Mouse (Mus musculus) kidney, embryonic 15.5 days (tissue): ENCODE results near the gene Olfr553. TPM values are rescaled to one million over a fixed set of nuclear protein-coding genes. Genes with fewer than 3 reads are reported as not detected.
A peak's percentile ranks its signal among the peaks of the same experiment; 100 is the strongest.

Source experiments
- ATAC-seq: fragments of 200-750 bp; cut with Nextera tagmentation; replicated peaks from 2 replicates; pipeline ENCODE4 v1.8.0; 2017; ENCODE audit warnings: moderate TSS enrichment; ENCODE audit not compliant: low FRiP score
- H3K27ac ChIP-seq: fragments of 300-500 bp; sonication (generic); 2 replicates; pipeline ENCODE4 v1.5.1; 2015; ENCODE audit warnings: mild to moderate bottlenecking, inconsistent platforms
- H3K27me3 ChIP-seq: fragments of 300-500 bp; sonication (generic); 2 replicates; pipeline ENCODE4 v1.6.1; 2015; ENCODE audit warnings: inconsistent platforms
- H3K36me3 ChIP-seq: fragments of 300-500 bp; sonication (generic); 2 replicates; pipeline ENCODE4 v1.6.1; 2015; ENCODE audit warnings: inconsistent platforms
- H3K4me1 ChIP-seq: fragments of 300-500 bp; sonication (generic); 2 replicates; pipeline ENCODE4 v1.6.1; 2015; ENCODE audit warnings: inconsistent platforms
- H3K4me2 ChIP-seq: fragments of 300-500 bp; sonication (generic); 2 replicates; pipeline ENCODE4 v1.6.1; 2015; ENCODE audit warnings: moderate library complexity, mild to moderate bottlenecking, inconsistent platforms
- H3K4me3 ChIP-seq: fragments of 300-500 bp; sonication (generic); replicated peaks from 2 replicates; pipeline ENCODE4 v1.5.1; 2015; ENCODE audit warnings: mild to moderate bottlenecking, inconsistent platforms
- H3K9ac ChIP-seq: fragments of 300-500 bp; sonication (generic); 2 replicates; pipeline ENCODE4 v1.6.1; 2015; ENCODE audit warnings: mild to moderate bottlenecking, inconsistent platforms
- H3K9me3 ChIP-seq: fragments of 300-500 bp; sonication (generic); replicated peaks from 2 replicates; pipeline ENCODE4 v1.6.1; 2016; ENCODE audit warnings: inconsistent platforms
- WGBS: fragments of 180-500 bp; shearing (Covaris S2); methylation state at CpG from one replicate; pipeline ENCODE4 v1.1.7; 2015; ENCODE audit warnings: mixed read lengths; 5-methylcytosine and 5-hydroxymethylcytosine counted together
- polyA plus RNA-seq: library from polyadenylated mRNA; unstranded; fragments of >200 nt; fragmentation: Nextera tagmentation; extraction: Ambion mirVana; gene quantifications from 2 replicates; pipeline ENCODE4 v1.2.1, GENCODE M21; 2015

Gene Olfr553
- polyA plus RNA-seq, 1 experiment from 2014 or later, result not detected

GRCm38 (mm10) chr7:102573174-102573830 lies 44.7 kb downstream of the Olfr553 start:
- Histone ChIP-seq H3K36me3 (no peaks in the 10 kb centered on the region), H3K4me1 (no peaks in the 10 kb centered on the region), H3K9me3 (no peaks in the 10 kb centered on the region), H3K9ac (no peak overlapping the region), H3K27ac (no peak overlapping the region), H3K4me3 (no peak overlapping the region), H3K4me2 (no peak overlapping the region), H3K27me3 (no peaks in the 10 kb centered on the region)
- ATAC-seq, result no peak
- WGBS, result 85% methylated on average over 3 of the region's 3 CpGs

GRCm38 (mm10) chr7:102571142-102571541 lies 46.9 kb downstream of the Olfr553 start, which contains the start of gene Olfr550:
Olfr550 (plus strand) TSS chr7:102571442.
- 94% methylated on average over 8 of the region's 8 CpGs for WGBS
- Histone ChIP-seq H3K4me3 (no peak within 1 kb of the TSS), H3K9ac (no peak within 1 kb of the TSS), H3K4me1 (no peaks in the 10 kb centered on the region), H3K4me2 (no peak within 1 kb of the TSS), H3K27me3 (no peaks in the 10 kb centered on the region), H3K27ac (no peak within 1 kb of the TSS), H3K9me3 (no peaks in the 10 kb centered on the region), H3K36me3 (no peaks in the 10 kb centered on the region)
- ATAC-seq, result no peak

- H3K36me3 ChIP-seq, result no peaks in the 10 kb centered on the region
These were observed 51.8 kb downstream of the Olfr553 start for GRCm38 (mm10) chr7:102566219-102566618.

GRCm38 (mm10) chr7:102564999-102565997 lies 52.7 kb downstream of the Olfr553 start, which contains the start of gene Trim21:
Trim21 (minus strand) TSS chr7:102565486.
- no peaks in the 10 kb centered on the region for H3K36me3 ChIP-seq
- no peak within 1 kb of the TSS for H3K27ac ChIP-seq
- H3K4me1 ChIP-seq, result peaks cover 7% of the 10 kb centered on the region
- peak within 1 kb of the TSS; percentile 68 for H3K4me2 ChIP-seq
- H3K9me3 ChIP-seq, result no peaks in the 10 kb centered on the region
- ATAC-seq, result peak; percentile 100
- peak within 1 kb of the TSS; percentile 60 for H3K4me3 ChIP-seq
- no peaks in the 10 kb centered on the region for H3K27me3 ChIP-seq
- 11% methylated on average over 10 of the region's 10 CpGs for WGBS
- H3K9ac ChIP-seq, result peak within 1 kb of the TSS; percentile 53

More at GRCm38 (mm10) chr7:102566219-102566618, 51.8 kb downstream of the Olfr553 start:
- peaks cover 7% of the 10 kb centered on the region for H3K4me1 ChIP-seq
- no peak overlapping the region for H3K27ac ChIP-seq
- no peak overlapping the region for H3K4me2 ChIP-seq
- ATAC-seq, result no peak
- H3K9me3 ChIP-seq, result no peaks in the 10 kb centered on the region
- no peaks in the 10 kb centered on the region for H3K27me3 ChIP-seq
- no peak overlapping the region for H3K9ac ChIP-seq
- H3K4me3 ChIP-seq, result no peak overlapping the region
- WGBS, result 92% methylated on average over 4 of the region's 4 CpGs

Other genes with a start within 250 kb of the Olfr553 start
- gene Rrm1, start 176.5 kb downstream of the Olfr553 start, polyA plus RNA-seq, result 155 and 159 TPM in 2 replicates
- 0.38 and 0.48 TPM in 2 replicates for gene Olfr543, start 136.5 kb downstream of the Olfr553 start, polyA plus RNA-seq
- 0.09 TPM in 1 of 2 replicates, not detected in the other for gene Olfr544, start 129.9 kb downstream of the Olfr553 start, polyA plus RNA-seq
- 0.09 and 0.16 TPM in 2 replicates for gene Olfr545, start 118.6 kb downstream of the Olfr553 start, polyA plus RNA-seq
- not detected in 2 replicates for gene Olfr547, start 83.5 kb downstream of the Olfr553 start, polyA plus RNA-seq
- gene Olfr548-ps1, start 77.3 kb downstream of the Olfr553 start, polyA plus RNA-seq, result not detected in 2 replicates
- gene Olfr549, start 68.3 kb downstream of the Olfr553 start, polyA plus RNA-seq, result not detected in 2 replicates
- 0.17 and 0.44 TPM in 2 replicates for gene Trim21, start 52.7 kb downstream of the Olfr553 start, polyA plus RNA-seq
- gene Olfr550, start 46.8 kb downstream of the Olfr553 start, polyA plus RNA-seq, result not detected in 2 replicates
- not detected in 2 replicates for gene Olfr551, start 26.3 kb downstream of the Olfr553 start, polyA plus RNA-seq
- gene Olfr552, start 20.4 kb downstream of the Olfr553 start, polyA plus RNA-seq, result not detected in 2 replicates
- not detected in 2 replicates for gene Olfr554, start 20.2 kb upstream of the Olfr553 start, polyA plus RNA-seq
- gene Olfr555, start 40.6 kb upstream of the Olfr553 start, polyA plus RNA-seq, result not detected in 2 replicates
- gene Olfr556, start 46.7 kb upstream of the Olfr553 start, polyA plus RNA-seq, result not detected in 2 replicates
- 13.0 and 15.5 TPM in 2 replicates for gene Trim68, start 69.1 kb upstream of the Olfr553 start, polyA plus RNA-seq
- gene Olfr557, start 77.7 kb upstream of the Olfr553 start, polyA plus RNA-seq, result not detected in 2 replicates
- gene Olfr558, start 84.0 kb upstream of the Olfr553 start, polyA plus RNA-seq, result 0.78 and 0.81 TPM in 2 replicates
- not detected in 2 replicates for gene Olfr33, start 100.9 kb upstream of the Olfr553 start, polyA plus RNA-seq
- not detected in 2 replicates for gene Olfr559, start 109.3 kb upstream of the Olfr553 start, polyA plus RNA-seq
- gene Olfr560, start 141.1 kb upstream of the Olfr553 start, polyA plus RNA-seq, result not detected in 2 replicates
- 0.27 and 0.48 TPM in 2 replicates for gene Olfr78, start 141.3 kb upstream of the Olfr553 start, polyA plus RNA-seq
- gene Olfr561, start 153.0 kb upstream of the Olfr553 start, polyA plus RNA-seq, result not detected in 2 replicates
- gene Olfr564, start 185.3 kb upstream of the Olfr553 start, polyA plus RNA-seq, result not detected in 2 replicates
- not detected in 2 replicates for gene Olfr566, start 240.5 kb upstream of the Olfr553 start, polyA plus RNA-seq